Mouse (Mus musculus): ENCODE measurements around the gene Tenm3.

DNA sequence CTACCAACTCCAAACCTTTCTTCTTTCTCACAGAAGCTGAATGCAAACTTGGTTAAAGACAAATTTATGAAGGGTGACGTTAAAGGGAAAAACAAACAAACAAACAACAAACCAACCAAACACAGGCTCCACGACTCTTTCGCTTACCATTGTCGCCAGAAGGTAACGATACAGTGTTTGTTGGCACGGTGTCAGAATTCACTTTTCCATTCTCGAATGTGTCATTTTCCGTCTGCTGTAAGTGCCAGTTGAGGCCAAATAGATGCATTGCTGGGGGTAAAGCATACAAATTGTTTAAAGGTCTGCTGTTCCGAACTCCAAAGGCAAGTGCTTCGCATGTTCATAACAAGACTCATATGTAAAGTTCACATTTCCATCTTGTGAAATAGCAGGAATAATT, 476.6 kb downstream of the Tenm3 start:
- TF ChIP-seq CTCF (IDR thresholded peaks at IDR 0.05; ENCODE audit: low read depth) (no peak), EP300 (IDR thresholded peaks at IDR 0.05; ENCODE audit: low read depth) (no peak)

Measured in liver, postnatal 0 days (tissue).